Mouse (Mus musculus) kidney, adult 9 months (tissue): Measurements from ENCODE around the gene Duxf3.
"Not testable (repeated sequence)": the region's sequence is repeated elsewhere in the genome, so short reads cannot be mapped to it uniquely, and the experiment has no call there.

Experiments
- DNase-seq: peaks from one replicate; pipeline ENCODE4 v3.0.0; 2022

Gene Duxf3

GRCm38 (mm10) chr10:58221571-58221970, 10.9 kb downstream of the Duxf3 start:
- DNase-seq = not testable (repeated sequence)

GRCm38 (mm10) chr10:58220726-58221125, 11.7 kb downstream of the Duxf3 start:
- no peak for DNase-seq

- no peak for DNase-seq
Measured at GRCm38 (mm10) chr10:58217366-58217765, 15.1 kb downstream of the Duxf3 start.

- DNase-seq = no peak
Measured at GRCm38 (mm10) chr10:58215353-58215752, 17.1 kb downstream of the Duxf3 start.

DNA sequence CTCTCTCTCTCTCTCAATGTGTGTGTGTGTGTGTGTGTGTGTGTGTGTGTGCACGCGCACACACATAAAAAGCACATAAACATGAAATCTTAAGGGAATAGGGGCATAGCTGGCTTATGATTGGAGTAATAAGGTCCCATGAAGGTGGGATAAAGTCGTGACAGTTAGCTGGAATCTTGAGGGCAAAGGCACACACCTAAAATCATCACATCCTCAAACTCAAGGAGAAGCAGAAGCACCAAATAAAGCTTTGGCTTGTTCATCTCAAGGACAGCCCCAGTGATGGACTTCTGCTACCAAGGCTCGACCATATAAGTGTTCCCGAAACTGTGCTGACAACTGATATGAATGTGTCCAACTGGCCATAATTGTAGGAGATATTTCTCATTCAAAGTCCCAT, 17.5 kb downstream of the Duxf3 start:
- DNase-seq = no peak

GRCm38 (mm10) chr10:58214497-58214896, 18.0 kb downstream of the Duxf3 start:
- DNase-seq = no peak

DNA sequence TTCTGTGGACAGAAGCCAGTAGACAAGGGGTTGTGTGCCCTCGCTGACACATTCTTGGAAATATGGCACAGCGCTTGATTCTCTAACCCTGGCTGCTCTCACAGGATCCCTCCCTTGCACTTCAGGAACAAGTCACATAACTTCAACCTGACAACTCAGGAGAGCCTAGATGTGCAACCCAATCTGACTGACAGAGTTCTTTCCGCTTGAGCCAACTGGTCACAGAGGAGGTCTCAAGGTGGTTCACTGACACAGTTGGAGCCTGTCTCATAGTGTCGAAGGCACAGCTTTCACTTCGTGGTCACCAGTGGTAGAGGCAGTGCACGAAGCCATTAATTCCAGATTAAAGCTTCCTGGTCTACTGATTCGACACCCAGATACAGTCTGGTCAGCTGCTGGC, 20.2 kb downstream of the Duxf3 start:
- no peak for DNase-seq

- DNase-seq = no peak
Measured at GRCm38 (mm10) chr10:58211213-58211612, 21.3 kb downstream of the Duxf3 start.

- DNase-seq = no peak
Measured at GRCm38 (mm10) chr10:58210514-58210913, 22.0 kb downstream of the Duxf3 start.

DNA sequence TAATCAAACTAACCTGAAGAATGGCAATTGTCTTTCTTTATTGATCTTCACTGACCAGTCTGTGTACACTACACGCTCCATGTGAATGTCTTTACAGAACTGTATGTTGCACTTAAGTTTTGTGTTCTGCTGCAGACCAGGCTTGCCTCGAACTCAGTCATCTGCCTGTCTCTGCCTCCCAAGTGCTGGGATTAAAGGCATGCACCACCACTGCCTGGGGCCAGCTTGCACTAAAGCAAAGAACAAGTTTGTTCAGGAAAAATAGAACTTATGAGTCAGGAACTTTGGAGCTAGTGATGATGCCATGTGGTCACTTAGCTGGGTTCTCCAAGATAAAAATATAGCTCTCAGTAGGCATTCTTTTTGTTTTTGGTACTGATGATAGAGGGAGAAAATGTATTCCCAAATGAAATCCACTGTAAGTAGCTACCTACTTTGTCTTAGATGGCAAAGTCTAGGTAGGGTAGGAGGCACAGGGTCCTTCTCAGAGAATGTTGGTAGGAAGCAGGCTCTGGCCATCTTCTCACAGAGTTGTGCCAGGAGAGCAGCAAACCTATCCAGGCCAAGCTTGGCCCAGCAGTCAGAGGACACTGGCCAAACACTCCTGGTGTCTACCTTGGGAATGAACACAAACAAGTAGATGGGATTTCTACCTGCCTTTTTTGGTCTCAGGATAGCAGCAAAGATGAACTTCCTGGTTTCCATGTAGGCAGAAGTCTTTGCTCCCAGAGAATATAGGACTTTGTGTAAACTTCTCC, 22.6 kb downstream of the Duxf3 start:
- no peak for DNase-seq

DNA sequence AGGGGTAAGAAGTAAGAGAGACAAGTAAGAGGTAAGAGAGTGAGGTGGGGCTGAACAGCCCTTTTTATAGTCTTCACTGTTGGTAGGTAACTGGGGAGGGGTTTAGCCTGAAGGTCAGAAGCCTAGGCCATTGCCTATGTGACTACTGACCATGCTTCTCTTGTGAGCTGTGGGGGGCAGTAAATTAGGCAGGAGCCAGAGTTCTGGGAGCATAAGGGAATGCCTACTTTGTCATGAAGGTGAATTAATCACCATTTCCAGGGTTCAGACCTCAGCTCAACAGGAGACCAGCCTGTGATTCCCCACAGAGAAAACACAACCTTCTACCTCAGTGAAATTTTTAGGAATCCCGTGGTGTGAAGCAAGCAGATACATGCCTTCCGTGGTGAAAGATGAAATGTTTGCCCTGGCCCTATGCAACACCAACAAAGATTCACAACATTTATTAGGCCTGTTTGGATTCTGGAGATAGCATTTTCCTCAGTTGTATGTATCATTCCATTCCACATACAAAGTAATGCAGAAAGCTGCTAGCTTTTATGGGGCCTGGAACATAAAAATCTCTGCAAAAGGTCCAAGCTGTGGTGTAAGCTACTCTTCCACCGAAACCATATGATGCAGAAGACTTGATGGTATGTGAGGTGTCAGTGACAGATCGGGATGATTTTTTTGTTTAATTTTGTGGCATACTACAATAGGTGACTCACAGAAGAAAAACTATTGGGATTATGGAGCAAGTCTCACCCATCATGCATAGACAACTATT, 25.7 kb downstream of the Duxf3 start:
- no peak for DNase-seq

DNA sequence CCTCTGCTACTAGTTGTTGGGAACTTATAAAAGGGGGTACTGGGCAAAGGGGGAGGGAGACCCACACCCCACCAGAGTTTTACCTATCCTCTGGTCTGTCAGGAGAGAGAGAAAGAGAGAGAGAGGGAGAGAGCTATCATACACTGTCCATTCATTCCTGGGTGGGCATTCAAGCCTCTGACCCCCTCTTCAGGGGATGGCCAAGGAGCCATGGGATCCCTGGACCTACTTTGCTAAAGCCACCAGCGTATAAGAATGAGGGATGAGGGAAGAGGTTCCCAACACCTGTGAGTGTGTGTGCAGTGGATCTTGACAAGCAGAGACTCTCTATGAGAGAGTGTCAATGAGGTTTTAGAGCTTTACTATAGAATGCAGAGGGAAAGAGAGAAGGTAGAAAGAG, 26.5 kb downstream of the Duxf3 start:
- DNase-seq = no peak
